Mouse (Mus musculus) left cerebral cortex, postnatal 14 days (tissue): ENCODE measurements at regions not wholly inside any gene's neighbourhood (a gene's known extent, or its start where the extent isn't known, plus 50 kb on each side); places are given as distances from the start of the nearest gene placed in this dataset.

Source experiments
- DNase-seq, 2 experiments: peaks; one replicate each; pipeline ENCODE4 v3.0.0; 2021 to 2022; ENCODE audit warnings: low spot score in 2 of 2, mixed read lengths in 1 of 2
- intact Hi-C: fragments of 180-260 bp; cut with DNase I; formaldehyde crosslinking; loops from one replicate; pipeline ENCODE4 v1.15.1; 2025

DNA sequence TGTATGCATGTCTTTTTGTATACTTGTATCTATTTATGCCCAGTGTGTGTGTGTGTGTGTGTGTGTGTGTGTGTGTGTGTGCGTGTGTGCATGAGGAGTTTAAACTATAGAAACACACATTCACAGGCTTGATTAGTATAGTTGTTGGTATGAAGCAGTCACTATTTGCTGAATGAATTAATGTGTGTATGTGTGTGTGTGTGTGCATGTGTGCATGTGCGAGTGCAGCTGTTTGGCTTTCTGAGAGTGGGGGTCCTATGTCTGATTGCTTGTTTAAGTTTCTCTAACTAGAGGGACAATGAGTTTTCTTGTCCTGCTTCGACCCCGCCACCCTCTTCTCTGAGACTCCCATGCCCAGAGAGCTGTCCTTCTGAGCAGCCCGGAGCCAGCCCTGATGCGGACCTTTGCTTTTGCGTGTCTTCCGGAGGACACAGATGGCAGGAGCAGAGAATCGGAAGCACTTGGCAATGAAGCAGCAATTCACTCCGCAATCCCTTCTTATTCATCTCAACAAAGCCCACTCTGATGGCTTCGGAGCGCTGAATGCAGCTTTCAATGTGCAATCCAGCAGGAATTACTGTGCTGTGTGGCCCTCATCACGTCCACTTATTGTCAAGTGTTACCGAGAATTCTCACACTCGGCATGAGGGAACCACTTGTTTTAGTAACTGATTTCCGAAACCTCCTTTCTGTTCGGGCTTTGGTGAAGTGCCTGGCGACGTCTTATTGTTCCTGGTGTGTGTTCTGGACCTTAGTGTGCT, 286.4 kb downstream of the Dhx35 start:
- intact Hi-C loops, result no loop called here
- DNase-seq, result peak; percentile 41 to 59

DNA sequence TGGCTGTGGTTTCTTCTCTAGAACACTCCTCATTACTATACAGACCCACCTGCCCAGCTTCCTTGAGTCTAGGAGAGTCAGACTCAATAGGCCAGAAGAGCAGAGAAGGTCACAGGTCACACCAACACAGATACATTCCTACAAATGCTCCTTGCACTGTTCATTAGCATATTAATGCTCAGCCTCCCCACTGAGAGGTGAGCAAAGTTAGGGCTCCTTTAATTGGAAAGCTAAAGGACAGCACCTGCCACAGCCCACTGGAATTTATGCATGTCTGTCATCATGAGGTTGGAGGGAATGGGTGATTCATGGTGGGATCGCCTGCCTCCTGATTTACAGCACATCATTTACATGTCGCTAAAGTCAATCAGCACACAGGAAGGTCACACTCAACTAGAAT, 292.2 kb downstream of the Dhx35 start:
- DNase-seq, result no peak
- intact Hi-C loops, result no loop called here

DNA sequence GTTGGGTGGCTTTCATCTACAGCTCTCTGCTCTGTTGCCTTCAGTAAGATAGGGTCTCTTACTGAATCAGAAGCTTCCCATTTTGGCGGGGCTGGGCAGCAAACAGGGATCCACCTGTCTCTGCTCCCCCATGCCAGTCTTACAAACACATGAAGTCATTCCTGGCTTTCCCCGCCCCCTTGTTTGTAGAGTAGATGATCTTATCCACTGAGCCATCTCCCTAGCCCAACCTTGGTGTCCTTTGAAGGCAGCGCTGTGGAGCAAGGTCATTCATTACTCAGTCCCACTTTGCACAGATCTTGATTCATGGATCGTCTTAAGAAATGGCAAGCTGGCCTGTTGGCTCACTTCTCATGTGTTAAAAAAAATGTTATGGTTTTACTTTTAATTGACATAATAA, 293.6 kb downstream of the Dhx35 start:
- intact Hi-C loops, result no loop called here
- no peak for DNase-seq

DNA sequence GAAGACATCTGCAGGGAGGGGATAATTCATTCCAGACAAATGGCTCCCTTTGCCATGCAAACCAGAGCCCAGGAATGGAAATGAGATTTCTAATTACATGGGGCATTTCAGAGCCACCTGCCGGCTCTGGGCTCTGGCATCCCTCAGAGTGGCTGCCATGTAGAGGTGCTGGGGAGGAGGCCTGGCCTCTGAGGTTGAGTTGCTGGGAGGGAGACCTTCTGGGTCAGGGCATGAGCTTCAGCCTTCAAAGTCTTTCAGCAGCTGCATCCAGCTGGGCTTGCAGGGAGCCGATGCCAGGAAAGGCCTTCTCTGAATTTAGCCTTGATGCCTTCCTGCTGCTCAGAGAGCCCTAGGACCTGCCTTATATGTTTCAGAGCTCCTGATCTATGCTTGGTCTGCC, 302.1 kb downstream of the Dhx35 start:
- intact Hi-C loops, result no loop called here
- DNase-seq, result no peak

DNA sequence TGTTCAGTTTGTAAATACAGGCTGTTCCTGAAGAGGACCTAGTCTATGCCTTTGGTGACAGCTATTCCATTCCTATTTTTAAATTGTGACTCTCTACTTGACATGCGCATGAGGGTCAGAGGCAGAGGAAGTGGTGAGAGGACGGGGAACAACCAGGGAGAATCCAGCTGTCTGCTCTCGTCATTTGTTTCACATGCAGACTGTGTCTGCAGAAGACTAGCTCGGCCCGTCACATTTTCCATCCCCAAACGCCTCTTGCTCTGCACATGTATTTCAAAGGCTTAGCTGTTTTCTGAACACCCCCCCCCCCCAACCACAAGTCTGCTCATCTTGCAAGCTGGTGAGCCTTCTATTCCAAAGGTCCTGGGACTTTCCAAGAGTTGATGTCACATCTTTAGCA, 339.4 kb downstream of the Dhx35 start:
- no peak for DNase-seq
- intact Hi-C loops, result no loop called here

DNA sequence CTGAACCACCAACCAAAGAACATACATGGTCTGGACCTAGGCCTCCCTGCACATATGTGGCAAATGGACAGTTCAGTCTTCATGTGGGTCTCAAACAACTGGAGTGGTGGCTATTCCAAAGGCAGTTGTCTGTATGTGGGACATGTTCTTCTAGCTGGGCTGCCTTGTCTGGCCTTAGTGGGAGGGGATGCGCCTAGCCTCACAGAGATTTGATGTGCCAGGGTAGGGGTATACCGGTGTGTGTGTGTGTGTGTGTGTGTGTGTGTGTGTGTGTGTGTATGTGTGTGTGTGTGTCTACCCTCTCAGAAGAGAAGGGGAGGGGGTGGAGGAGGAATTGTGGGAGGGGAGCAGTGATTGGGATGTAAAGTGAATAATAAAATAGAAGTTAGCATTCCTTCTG, 344.0 kb downstream of the Dhx35 start:
- intact Hi-C loops, result no loop called here
- no peak for DNase-seq

DNA sequence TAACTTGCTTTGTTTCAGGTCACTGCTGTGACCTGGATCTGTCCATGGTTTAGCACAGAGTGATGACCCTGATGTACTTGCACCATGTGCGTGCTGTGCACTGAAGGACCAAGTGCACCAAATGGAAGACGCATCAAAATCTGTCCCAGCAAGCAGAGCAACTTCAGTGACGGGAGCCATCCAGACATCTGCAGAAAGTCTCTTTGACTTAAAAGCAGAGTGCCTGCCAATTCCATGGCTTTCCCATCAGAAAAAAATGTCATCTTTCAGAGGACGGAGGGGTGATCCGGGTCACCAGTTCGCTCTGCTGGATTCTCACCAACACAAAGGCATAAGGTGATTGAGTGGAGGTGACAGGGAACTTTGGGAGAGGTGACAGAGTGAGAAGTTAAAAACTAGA, 351.4 kb downstream of the Dhx35 start:
- intact Hi-C loops, result no loop called here
- DNase-seq, result no peak

DNA sequence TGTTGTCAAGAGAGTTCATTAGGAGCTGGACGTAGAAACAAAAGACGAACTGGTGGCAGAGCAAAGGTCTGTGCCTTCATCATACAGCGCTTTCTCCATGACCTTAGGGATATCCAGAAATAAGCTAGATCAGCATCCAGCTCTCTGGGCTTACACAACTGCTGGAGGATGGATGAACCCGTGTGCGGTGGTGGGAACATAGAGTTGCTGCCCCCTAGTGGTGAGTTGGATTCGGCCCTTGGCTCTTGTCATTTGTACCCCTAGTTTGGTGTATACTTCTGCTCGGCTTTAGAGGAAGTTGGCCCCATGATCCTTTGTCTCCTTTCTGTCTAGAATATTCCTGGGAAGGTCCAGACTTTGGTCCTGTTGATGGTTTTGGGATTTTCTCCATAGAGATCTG, 369.4 kb downstream of the Dhx35 start:
- intact Hi-C loops, result loop anchor here (2.0 to 5.0 kb wide), 3 partner anchors 97 to 251 kb away; no protein-coding TSS in a partner anchor
- peak; percentile 14 to 45 for DNase-seq

DNA sequence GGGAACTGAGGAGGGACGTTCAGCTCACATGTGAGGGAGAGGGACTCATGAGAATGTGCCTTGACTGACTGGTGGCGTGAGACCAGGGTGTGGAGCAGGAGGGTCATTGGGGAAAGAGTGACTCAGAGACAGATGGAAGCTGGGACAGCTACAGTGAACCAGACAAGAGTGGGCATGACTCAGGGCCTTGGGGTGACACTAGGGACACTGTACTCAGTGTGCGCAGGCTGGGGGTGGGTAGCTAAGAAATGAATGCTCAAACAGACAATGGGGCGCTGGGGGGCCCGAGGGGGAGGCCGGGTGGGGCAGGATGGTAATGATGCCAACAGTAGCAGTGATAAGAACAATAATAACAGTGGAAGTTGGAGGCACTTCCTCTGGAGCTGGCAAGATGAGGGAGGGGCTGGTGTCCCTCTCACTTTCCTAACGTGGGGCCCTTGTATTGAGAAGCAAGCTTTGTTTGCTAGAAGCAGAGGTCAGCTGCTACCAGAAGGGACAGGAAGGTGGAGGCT, 374.0 kb downstream of the Dhx35 start:
- no peak for DNase-seq
- intact Hi-C loops, result no loop called here

DNA sequence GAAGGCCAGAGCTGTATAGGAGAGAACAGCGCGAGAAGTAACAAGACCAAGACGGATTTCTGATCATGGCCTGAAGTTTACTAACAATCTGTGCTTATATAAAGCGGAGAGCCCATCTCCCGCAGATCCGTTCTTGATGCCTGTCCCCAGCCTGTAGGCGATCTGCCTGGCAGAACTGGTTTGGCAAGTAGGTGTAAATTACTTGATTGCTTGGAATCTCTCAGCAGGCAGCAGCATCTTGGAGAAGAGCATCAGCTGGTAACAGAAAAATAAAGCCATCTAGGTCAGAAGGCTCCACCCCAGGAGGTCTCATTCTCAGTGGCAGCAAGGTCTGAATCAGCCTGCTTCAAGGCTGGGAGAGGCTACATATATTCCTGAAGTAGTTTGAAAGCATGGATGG, 401.5 kb downstream of the Dhx35 start:
- intact Hi-C loops, result no loop called here
- DNase-seq, result no peak

DNA sequence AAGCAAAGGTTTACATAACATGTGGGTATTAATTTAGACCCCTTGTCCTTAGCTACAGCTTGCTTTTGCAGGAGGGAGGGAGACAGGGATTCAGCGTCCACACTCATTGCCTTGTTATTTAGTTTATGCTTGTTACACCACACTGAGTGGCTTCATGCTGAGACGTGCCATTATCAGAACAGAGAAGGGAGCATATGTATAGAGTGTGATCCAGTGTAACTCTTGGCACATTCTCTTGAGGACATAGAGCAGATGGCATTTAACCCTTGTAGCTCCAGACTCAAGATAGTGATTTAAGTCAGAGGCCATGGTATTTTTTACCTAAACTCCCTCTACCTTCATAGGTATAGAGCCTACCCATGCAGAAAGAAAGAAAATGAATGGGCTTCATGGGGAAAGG, 437.7 kb downstream of the Dhx35 start:
- no peak for DNase-seq
- intact Hi-C loops, result no loop called here

DNA sequence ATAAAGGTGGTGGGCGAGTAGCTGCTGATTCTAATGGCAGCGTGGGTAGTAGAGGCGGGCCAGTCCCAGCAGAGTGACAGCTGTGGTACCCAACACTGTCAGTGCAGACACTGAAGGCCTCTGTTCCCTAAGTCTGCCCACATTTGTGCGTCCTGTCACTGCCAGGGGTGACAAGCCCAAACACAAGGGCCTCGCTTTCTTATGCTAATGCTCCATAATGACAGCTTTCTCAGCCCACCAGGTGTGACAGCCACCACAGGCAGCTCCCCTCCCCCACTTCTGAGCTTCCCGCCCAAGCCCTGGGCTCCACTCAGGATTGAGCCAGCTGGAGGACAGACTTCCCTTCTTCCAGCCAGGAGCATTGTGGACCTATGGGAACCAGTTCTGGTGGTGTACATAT, 440.4 kb downstream of the Dhx35 start:
- intact Hi-C loops, result no loop called here
- DNase-seq, result peak in 1 of 2 experiments; percentile 2

DNA sequence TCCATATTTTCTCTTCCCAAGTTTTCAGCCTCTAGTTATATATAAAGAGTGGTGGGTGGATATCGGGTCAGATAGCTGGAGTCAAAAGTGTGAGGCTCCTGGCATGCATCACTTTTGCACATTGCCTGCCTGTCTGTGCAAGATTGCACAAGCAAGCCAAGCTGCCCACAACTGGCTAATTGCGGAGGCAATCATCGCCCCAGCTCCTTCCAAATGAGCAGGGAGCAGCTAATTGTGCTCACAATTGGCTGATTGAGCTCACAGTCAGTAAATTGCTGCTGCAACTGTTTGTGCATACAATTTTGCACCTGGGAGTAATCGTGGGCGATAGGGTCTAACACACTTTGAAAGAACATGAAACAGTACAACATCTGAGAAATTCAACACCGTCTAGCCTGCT, 455.5 kb downstream of the Dhx35 start:
- intact Hi-C loops, result no loop called here
- DNase-seq, result peak in 1 of 2 experiments; percentile 18

DNA sequence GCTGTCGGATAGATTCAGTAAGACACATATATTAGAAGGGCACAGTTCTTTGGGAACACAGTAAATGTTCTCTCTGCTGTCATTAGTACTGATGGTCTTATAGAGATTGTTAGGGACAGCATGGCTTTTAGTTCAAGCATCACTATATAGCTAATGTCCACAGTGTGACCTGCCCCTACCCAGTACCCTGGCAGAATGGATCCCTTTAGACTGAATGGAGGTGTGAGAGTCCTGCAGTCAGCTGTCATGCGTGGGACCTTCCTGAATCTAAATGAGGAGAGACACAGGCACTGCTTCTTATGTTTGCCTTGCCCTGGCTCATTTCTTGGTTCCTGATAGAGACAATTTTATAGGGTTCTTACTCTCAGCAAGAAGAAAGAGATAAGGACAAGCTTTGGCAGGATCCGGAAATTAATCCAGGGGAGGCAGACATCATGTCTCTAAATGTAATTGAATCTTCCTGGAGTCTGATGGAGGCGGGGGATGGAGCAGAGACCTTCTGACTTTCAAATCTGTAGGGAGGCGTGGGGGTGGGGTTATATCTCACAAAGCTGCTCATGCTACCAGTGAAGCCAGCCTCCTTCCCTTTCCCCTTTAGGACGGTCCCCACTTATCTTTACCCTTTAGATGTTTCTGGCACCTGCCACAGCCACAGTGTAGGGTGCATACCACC, 456.5 kb downstream of the Dhx35 start:
- no peak for DNase-seq
- intact Hi-C loops, result no loop called here

DNA sequence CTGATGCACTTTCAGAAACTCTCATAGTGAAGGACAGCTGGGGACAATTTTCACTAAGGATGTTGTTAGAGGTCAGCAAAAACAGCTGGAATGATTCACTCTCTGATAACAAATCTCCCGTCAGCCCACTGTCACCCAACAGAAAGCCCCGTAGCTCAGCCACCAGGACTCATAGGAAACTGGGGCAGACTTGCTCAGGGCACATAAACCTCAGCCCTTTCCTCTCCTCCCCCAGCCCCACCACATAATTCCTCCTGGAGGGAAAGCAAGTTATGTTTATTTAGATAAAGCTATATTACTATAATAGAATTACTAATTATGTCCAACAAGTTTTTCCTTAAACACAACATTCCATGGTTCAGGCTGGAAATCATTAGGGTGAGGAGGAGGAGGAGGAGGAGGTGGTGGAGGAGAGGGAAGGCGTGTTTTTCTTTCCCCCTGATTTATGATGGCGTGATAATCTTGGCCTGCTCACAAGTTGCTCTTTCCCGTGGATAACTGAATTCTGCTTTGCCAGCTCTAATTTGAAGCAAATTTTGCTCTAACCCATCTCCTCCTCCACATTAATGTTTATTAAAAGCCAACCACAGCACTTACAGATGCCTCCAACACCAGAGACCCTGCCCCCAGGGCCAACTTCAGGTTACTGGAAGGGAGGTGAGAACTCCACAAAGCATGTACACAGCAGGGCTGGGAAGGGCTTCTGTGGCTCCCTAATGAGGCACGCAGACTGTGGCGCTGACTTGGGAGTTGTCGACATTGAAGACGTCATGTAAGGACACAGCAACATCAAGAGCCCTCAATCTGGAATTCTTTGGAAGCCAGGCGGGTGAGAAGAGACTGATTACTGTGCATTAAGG, 475.8 kb downstream of the Dhx35 start:
- no peak for DNase-seq
- intact Hi-C loops, result no loop called here

DNA sequence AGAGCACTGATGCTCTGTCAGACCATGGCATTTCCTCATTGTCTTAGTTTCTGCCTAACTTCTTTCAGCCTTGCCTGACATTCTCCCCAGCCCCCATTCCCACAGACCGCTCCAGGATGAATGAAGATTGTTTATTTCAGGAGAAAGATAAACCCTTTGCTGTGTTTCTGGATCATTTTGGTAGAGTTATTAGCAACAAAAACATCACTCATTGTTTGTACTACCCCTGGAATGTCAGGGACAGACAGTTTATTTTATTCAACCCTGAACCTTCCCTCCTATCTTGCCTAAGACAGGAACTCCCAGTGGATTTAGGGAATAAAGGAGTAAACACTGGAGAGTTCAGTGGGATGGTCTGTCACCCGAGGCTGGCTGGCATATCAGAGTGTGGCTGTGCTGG, 484.3 kb downstream of the Dhx35 start:
- no peak for DNase-seq
- intact Hi-C loops, result no loop called here

DNA sequence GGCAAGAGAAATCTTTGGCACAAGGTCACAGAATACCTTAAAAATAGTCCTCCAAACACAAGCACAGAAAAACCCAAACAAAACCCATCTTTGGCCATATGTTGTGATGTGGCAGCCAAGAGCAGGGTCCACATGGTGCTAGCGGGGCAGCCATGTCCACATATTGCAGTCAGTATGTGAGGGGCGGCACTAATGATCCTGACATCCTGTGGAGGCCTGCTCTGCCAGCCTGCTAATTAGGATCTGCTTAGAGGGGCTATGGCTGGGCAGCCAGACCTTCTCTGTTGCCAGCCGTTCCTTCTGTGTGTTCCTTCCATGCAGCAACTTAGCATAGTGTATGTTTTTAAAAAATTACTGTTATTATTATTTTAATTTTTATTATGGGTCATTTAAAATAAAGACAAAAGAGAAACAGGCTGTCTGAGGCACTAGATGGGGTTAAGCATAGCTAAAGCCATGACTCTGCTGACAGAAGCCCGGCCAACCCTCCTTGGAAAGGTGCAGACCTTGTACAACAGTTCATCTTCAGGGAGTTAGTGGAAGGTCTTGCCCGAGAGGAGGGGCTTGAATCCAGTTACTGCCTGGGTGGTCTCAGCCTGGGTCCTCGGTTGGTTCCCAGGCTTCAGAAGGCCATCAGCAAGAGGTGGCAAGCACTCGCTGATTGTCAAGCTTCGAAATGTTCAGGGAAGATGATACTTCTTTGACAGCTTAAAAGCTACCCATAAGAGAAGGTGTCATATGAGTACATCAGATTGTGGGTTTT, 487.1 kb downstream of the Dhx35 start:
- intact Hi-C loops, result no loop called here
- no peak for DNase-seq

DNA sequence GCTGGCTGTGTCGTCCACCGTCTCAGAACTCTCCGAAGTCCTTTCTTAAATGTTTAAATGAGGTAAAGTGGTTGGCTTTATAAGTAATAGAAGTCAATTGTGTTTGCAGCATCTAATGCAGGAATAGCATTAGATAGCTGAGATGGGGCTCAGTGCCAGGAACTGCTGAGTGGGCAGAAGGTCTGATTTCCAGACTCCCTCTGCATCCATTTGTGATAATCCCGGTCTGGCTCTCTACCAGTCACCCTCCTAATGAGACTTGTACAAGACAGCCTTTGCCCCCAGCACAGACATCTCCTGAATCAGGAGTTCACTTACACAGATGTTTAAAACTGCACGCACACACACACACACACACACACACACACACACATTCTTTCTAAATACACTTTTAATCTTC, 489.5 kb downstream of the Dhx35 start:
- peak; percentile 5 to 6 for DNase-seq

DNA sequence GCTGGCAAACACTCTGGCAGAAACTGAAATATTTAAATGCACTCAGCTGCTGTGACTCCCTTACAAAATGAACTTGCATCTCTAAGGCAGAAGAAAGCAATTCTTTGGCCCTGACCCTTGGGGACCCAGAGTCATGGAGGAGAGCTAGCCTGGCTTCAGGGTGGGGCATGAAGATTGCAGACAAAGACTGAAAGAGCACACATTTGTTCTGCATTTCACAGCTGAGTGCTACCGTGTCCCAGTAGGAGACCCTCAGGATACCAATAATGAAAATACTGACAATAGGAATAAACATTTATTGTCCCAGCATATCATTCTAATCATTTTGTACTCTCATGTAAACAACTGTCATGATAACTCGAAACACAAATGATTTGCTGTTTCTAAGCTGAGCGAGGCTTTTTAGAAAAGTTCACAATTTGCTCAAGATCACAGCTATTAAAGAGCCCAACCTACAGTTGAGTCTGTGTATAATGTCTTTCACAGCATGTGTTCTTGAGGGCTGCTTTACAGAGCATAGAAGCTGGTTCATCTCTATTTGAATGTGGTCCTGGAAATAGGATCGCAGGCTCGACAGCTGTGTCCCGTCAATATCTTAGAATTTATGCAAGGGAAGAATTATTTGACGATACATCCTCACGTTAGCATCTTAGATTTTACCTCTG, 490.1 kb downstream of the Dhx35 start:
- intact Hi-C loops, result no loop called here
- no peak for DNase-seq

More for the DNA sequence above, 489.5 kb downstream of the Dhx35 start:
- intact Hi-C loops, result no loop called here
